Mouse (Mus musculus): ENCODE measurements around the gene Srrm1.

DNA sequence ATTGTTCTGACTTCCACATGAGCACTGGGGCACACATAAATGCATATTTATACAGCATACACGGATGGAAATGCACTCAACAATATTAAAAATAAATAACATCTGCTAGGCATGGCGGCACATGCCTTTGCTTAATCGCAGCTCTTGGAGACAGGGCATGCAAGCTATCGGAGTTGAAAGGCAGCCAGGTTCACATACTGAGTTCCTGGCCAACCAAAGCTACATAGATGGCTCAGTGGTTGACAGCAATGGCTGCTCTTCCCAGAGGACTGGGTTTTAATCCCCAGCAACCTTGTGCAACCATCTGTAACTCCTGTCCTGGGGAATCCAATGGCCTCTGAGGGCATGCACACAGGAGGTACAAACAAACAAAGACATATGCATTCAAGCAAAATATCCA, 35.6 kb downstream of the Srrm1 start:
- no peak for TF ChIP-seq CTCF (IDR thresholded peaks at IDR 0.05; ENCODE audit: low read depth, low read length)
- no peak for TF ChIP-seq GATA1 (IDR thresholded peaks at IDR 0.05; ENCODE audit: borderline replicate concordance, low read length)
- TF ChIP-seq TAL1 (conservative IDR thresholded peaks at IDR 0.05; ENCODE audit: low read depth, low read length): no peak
